Mouse (Mus musculus): ENCODE measurements around the gene Arf6. TPM values are rescaled to one million over a fixed set of nuclear protein-coding genes. Genes with fewer than 3 reads are reported as not detected.

The Arf6 gene
- polyA plus RNA-seq, 2 experiments, result 35.7 to 45.8 TPM

DNA sequence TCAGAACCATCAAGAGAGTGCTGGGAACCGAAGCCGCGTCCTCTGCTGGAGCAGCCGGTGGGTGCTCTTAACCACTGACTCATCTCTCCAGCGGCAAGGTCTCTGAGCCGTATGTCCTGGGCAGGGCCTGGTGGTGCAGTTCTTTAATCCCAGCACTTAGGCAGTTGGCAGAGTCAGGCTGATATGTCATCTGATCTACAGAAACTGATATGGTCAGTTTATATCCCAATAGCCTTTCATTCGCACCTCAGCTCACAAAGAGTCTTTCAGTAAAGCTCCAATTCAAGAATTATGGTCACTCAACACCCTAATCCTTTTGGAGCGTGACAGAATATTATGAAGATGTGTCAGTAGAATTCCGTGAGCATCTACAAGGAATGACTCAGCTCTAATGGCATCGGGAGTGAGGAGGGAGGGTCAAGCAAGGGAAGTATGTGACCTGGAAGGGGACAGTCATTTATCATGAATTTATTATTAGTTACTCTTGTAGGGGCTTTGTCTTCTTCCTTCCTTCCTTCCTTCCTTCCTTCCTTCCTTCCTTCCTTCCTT, 16.4 kb downstream of the Arf6 start:
- Histone ChIP-seq H3K4me1 (replicated peaks; ENCODE audit: control insufficient read depth in 2 of 2, insufficient read depth in 2 of 2, low read length in 1 of 2) (peaks cover 0 to 5% of the 10 kb centered on the region in 2 experiments; a peak in 2 of 4 replicates), H3K9ac (replicated peaks) (no peak overlapping the region), H3K36me3 (replicated peaks; ENCODE audit: control insufficient read depth, insufficient read depth, low read depth) (no peaks in the 10 kb centered on the region), H3K27ac (no peak overlapping the region), H3K4me2 (ENCODE audit: low read depth) (no peak overlapping the region), H3K27me3 (ENCODE audit: control insufficient read depth, insufficient read depth, low read length) (no peaks in the 10 kb centered on the region), H3K9me3 (ENCODE audit: control insufficient read depth, low read length) (no peaks in the 10 kb centered on the region), H3K4me3 (ENCODE audit: insufficient read depth in 1 of 2, low read depth in 2 of 2, low read length in 2 of 2) (no peak overlapping the region)
- WGBS (ENCODE audit: insufficient replicate concordance), result 86% methylated on average over 10 of the region's 10 CpGs
- no peak for ATAC-seq (ENCODE audit: insufficient read depth)
- TF ChIP-seq EP300 (IDR thresholded peaks at IDR 0.05; ENCODE audit: low read depth) (no peak), CTCF (IDR thresholded peaks at IDR 0.05; ENCODE audit: low read depth) (no peak)
- no peak for DNase-seq (ENCODE audit: low read depth in 3 of 3, low spot score in 3 of 3)

DNA sequence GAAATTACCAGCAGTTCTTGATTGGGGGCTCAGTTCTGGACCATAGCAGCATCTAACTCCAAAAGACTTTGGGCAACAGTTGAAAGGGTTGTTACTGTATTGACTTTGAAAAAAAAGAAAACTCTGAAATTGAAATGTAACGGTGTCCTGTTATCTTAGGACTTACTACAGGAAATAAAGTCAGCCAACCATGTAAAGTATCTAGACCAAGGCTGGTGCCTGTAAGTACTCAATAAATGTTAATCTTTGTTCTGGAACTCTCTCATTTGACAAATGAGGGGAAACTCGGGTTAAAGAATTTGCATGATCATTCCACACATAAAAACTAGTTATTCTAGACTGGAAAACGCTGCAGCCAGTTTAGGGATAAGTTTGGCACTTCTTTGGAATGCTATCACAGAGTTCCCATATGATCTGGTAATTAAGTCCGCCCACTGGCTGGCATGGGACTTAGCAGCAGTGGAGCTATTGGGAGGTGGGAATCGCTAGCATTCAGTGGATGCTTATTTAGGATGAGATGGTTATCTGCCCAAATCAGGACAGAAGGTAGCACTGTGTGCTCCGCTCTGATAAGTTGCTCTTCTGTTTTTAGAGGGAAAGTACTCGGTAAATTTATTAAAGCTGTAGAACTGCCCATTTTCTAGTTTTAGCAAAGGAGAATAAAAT, 17.5 kb downstream of the Arf6 start:
- Histone ChIP-seq H3K9ac (replicated peaks) (no peak overlapping the region), H3K27ac (no peak overlapping the region), H3K4me1 (replicated peaks; ENCODE audit: control insufficient read depth in 2 of 2, insufficient read depth in 2 of 2, low read length in 1 of 2) (peaks cover 0 to 5% of the 10 kb centered on the region in 2 experiments; a peak in 2 of 4 replicates), H3K9me3 (ENCODE audit: control insufficient read depth, low read length) (no peaks in the 10 kb centered on the region), H3K4me3 (ENCODE audit: insufficient read depth in 1 of 2, low read depth in 2 of 2, low read length in 2 of 2) (no peak overlapping the region), H3K27me3 (ENCODE audit: control insufficient read depth, insufficient read depth, low read length) (no peaks in the 10 kb centered on the region), H3K4me2 (ENCODE audit: low read depth) (no peak overlapping the region), H3K36me3 (replicated peaks; ENCODE audit: control insufficient read depth, insufficient read depth, low read depth) (no peaks in the 10 kb centered on the region)
- TF ChIP-seq CTCF (IDR thresholded peaks at IDR 0.05; ENCODE audit: low read depth) (no peak), EP300 (IDR thresholded peaks at IDR 0.05; ENCODE audit: low read depth) (no peak)
- DNase-seq (ENCODE audit: low read depth in 3 of 3, low spot score in 3 of 3) (no peak), ATAC-seq (ENCODE audit: insufficient read depth) (no peak)
- WGBS (ENCODE audit: insufficient replicate concordance), result 44% methylated on average over 7 of the region's 7 CpGs

DNA sequence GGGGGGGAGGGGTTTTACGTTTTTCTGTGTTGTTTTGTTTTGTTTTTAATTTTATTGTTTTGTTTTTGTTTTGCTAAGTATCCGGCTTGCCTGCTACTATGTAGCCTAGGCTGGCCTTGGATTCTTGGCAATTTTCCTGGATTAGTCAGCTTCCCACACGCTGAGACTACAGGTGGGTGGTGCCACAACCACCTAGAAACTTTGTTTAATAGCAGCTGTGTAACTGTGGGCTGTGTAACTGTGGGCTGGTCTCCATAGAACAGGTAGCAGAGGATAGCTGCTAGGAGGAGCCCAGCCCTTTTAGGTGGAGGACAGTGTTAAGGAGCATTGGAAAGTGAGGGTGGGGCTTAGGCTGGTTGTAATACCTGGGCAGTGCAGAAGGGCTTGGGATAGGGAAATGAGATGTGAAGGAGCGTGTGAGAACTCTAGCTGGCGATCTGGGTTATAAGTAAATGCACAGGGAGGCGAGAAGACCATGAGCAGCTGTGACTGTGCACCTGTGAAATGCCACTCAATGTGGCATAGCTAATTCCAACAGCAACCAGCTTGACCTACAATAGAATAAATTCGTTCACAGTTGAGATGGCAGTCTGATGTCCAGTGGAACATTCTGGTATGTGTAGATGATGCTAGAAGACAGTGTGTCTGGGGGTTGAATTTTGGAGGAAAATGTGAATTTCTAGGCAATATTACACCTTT, 18.2 kb downstream of the Arf6 start:
- WGBS (ENCODE audit: insufficient replicate concordance), result 62% methylated on average over 7 of the region's 7 CpGs
- H3K36me3 ChIP-seq (replicated peaks; ENCODE audit: control insufficient read depth, insufficient read depth, low read depth), result no peaks in the 10 kb centered on the region
- no peaks in the 10 kb centered on the region for H3K27me3 ChIP-seq (ENCODE audit: control insufficient read depth, insufficient read depth, low read length)
- H3K27ac ChIP-seq, result no peak overlapping the region
- H3K4me2 ChIP-seq (ENCODE audit: low read depth), result no peak overlapping the region
- no peaks in the 10 kb centered on the region for H3K9me3 ChIP-seq (ENCODE audit: control insufficient read depth, low read length)
- H3K9ac ChIP-seq (replicated peaks), result no peak overlapping the region
- no peak overlapping the region for H3K4me3 ChIP-seq (ENCODE audit: insufficient read depth in 1 of 2, low read depth in 2 of 2, low read length in 2 of 2)
- ATAC-seq (ENCODE audit: insufficient read depth) (no peak), DNase-seq (ENCODE audit: low read depth in 3 of 3, low spot score in 3 of 3) (no peak)
- no peak for TF ChIP-seq EP300 (IDR thresholded peaks at IDR 0.05; ENCODE audit: low read depth)
- TF ChIP-seq CTCF (IDR thresholded peaks at IDR 0.05; ENCODE audit: low read depth), result no peak
- H3K4me1 ChIP-seq (replicated peaks; ENCODE audit: control insufficient read depth in 2 of 2, insufficient read depth in 2 of 2, low read length in 1 of 2), result peaks cover 0 to 5% of the 10 kb centered on the region in 2 experiments; a peak in 2 of 4 replicates

DNA sequence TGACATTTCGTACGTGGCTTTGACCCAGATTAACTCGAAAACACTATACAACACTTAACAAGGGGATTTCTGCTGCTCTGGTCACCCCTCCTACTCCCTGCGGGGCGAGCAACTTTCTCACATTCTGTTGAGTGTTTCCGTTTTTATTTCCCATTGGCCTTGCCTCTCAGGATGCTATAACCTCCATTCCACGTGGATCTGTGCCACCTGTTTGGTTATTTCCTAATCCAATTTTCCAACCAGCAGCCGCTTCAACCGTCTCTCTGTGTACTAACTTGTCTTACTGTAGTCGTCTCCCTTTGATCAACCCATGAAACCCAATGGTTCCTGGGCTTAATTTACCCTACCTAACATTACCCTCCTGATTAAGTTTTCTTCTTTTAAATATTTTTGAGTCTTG, 21.1 kb downstream of the Arf6 start:
- WGBS (ENCODE audit: insufficient replicate concordance), result 66% methylated on average over 10 of the region's 10 CpGs
- ATAC-seq (ENCODE audit: insufficient read depth), result no peak

DNA sequence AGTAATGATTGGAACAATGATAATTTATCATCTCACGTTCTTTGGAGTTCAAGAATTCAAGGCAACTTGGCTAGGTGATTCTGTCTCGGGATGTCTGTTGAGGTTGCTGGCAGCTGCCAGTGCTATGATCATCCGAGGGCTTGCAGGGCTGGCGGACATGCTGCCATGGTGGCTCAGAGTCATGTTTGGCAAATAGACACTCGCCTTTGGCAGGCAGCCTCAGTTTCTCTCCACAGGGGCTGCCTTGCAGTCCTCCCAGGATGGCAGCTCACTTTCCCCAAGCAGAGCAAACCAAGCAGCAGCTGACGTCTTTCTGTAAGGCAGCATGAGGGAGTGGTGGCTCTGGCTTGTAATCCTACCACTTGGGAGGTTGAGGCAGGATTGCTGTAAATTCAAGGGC, 22.5 kb downstream of the Arf6 start:
- no peaks in the 10 kb centered on the region for H3K9me3 ChIP-seq (ENCODE audit: control insufficient read depth, low read length)
- no peaks in the 10 kb centered on the region for H3K27me3 ChIP-seq (ENCODE audit: control insufficient read depth, insufficient read depth, low read length)
- DNase-seq (ENCODE audit: low read depth in 3 of 3, low spot score in 3 of 3) (no peak), ATAC-seq (ENCODE audit: insufficient read depth) (no peak)
- WGBS (ENCODE audit: insufficient replicate concordance), result 61% methylated on average over 6 of the region's 6 CpGs
- TF ChIP-seq CTCF (IDR thresholded peaks at IDR 0.05; ENCODE audit: low read depth), result no peak
- TF ChIP-seq EP300 (IDR thresholded peaks at IDR 0.05; ENCODE audit: low read depth), result no peak
- H3K27ac ChIP-seq, result no peak overlapping the region
- peaks cover 0 to 5% of the 10 kb centered on the region in 2 experiments; a peak in 2 of 4 replicates for H3K4me1 ChIP-seq (replicated peaks; ENCODE audit: control insufficient read depth in 2 of 2, insufficient read depth in 2 of 2, low read length in 1 of 2)
- H3K4me2 ChIP-seq (ENCODE audit: low read depth), result no peak overlapping the region
- no peak overlapping the region for H3K4me3 ChIP-seq (ENCODE audit: insufficient read depth in 1 of 2, low read depth in 2 of 2, low read length in 2 of 2)
- H3K9ac ChIP-seq (replicated peaks), result no peak overlapping the region
- no peaks in the 10 kb centered on the region for H3K36me3 ChIP-seq (replicated peaks; ENCODE audit: control insufficient read depth, insufficient read depth, low read depth)

More for the DNA sequence above, 21.1 kb downstream of the Arf6 start:
- no peak overlapping the region for H3K9ac ChIP-seq (replicated peaks)
- H3K9me3 ChIP-seq (ENCODE audit: control insufficient read depth, low read length), result no peaks in the 10 kb centered on the region
- no peak overlapping the region for H3K27ac ChIP-seq
- TF ChIP-seq EP300 (IDR thresholded peaks at IDR 0.05; ENCODE audit: low read depth) (no peak), CTCF (IDR thresholded peaks at IDR 0.05; ENCODE audit: low read depth) (no peak)
- H3K4me2 ChIP-seq (ENCODE audit: low read depth), result no peak overlapping the region
- H3K4me3 ChIP-seq (ENCODE audit: insufficient read depth in 1 of 2, low read depth in 2 of 2, low read length in 2 of 2), result no peak overlapping the region
- no peak for DNase-seq (ENCODE audit: low read depth in 3 of 3, low spot score in 3 of 3)
- H3K4me1 ChIP-seq (replicated peaks; ENCODE audit: control insufficient read depth in 2 of 2, insufficient read depth in 2 of 2, low read length in 1 of 2), result peaks cover 0 to 5% of the 10 kb centered on the region in 2 experiments; a peak in 2 of 4 replicates
- no peaks in the 10 kb centered on the region for H3K36me3 ChIP-seq (replicated peaks; ENCODE audit: control insufficient read depth, insufficient read depth, low read depth)
- no peaks in the 10 kb centered on the region for H3K27me3 ChIP-seq (ENCODE audit: control insufficient read depth, insufficient read depth, low read length)

Measured in liver, embryonic 14.5 days (tissue).